Mouse (Mus musculus) G1E-ER4 (cell line): Measurements from ENCODE around the gene Abi1. TPM values are rescaled to one million over a fixed set of nuclear protein-coding genes. Genes with fewer than 3 reads are reported as not detected.

Source experiments
- GATA1 ChIP-seq: IDR thresholded peaks from one replicate; pipeline ENCODE4 v1.8.0; 2012; ENCODE audit warnings: low read length, inconsistent platforms
- polyA plus RNA-seq: library from polyadenylated mRNA; stranded (reverse); fragments of >175 nt; gene quantifications from 2 replicates; pipeline ENCODE4 v1.2.3, GENCODE M21; 2012

Gene Abi1
- polyA plus RNA-seq, 1 experiment = 38.4 TPM

GRCm38 (mm10) chr2:23007149-23007548, 32.9 kb downstream of the Abi1 start:
- TF ChIP-seq GATA1 = no peak

GRCm38 (mm10) chr2:23006219-23006618, 33.8 kb downstream of the Abi1 start:
- no peak for TF ChIP-seq GATA1

- TF ChIP-seq GATA1 = no peak
These were observed 37.4 kb downstream of the Abi1 start for GRCm38 (mm10) chr2:23002637-23003036.

GRCm38 (mm10) chr2:22999620-23000019, 40.4 kb downstream of the Abi1 start:
- no peak for TF ChIP-seq GATA1

- no peak for TF ChIP-seq GATA1
These were observed 41.2 kb downstream of the Abi1 start for GRCm38 (mm10) chr2:22998804-22999203.

GRCm38 (mm10) chr2:22998015-22998414, 42.0 kb downstream of the Abi1 start:
- TF ChIP-seq GATA1 = no peak

GRCm38 (mm10) chr2:22996071-22996470, 44.0 kb downstream of the Abi1 start:
- no peak for TF ChIP-seq GATA1

- no peak for TF ChIP-seq GATA1
These were observed 53.9 kb downstream of the Abi1 start for GRCm38 (mm10) chr2:22985973-22986657.

- no peak for TF ChIP-seq GATA1
These were observed 62.6 kb downstream of the Abi1 start for GRCm38 (mm10) chr2:22977387-22977973.

- no peak for TF ChIP-seq GATA1
These were observed 77.1 kb downstream of the Abi1 start for GRCm38 (mm10) chr2:22962970-22963369.

- TF ChIP-seq GATA1 = no peak
These were observed 77.8 kb downstream of the Abi1 start for GRCm38 (mm10) chr2:22962242-22962641.

GRCm38 (mm10) chr2:22961681-22962080, 78.4 kb downstream of the Abi1 start:
- no peak for TF ChIP-seq GATA1

- TF ChIP-seq GATA1 = no peak
These were observed 82.6 kb downstream of the Abi1 start for GRCm38 (mm10) chr2:22957415-22957814.

GRCm38 (mm10) chr2:22955914-22956313, 84.1 kb downstream of the Abi1 start:
- no peak for TF ChIP-seq GATA1

GRCm38 (mm10) chr2:22954278-22954677, 85.8 kb downstream of the Abi1 start:
- TF ChIP-seq GATA1 = no peak

- no peak for TF ChIP-seq GATA1
These were observed 90.1 kb downstream of the Abi1 start for GRCm38 (mm10) chr2:22949956-22950355.

GRCm38 (mm10) chr2:22933556-22933955, 106.5 kb downstream of the Abi1 start:
- TF ChIP-seq GATA1 = no peak
